Mouse (Mus musculus) kidney, postnatal 14 days (tissue): Measurements from ENCODE around the gene Cdh12.

Experiments used
- DNase-seq: peaks from one replicate; pipeline ENCODE4 v3.0.0; 2022; ENCODE audit warnings: mixed read lengths

Gene Cdh12

GRCm38 (mm10) chr15:21393080-21393479 is 944.0 kb downstream of the Cdh12 start:
- no peak for DNase-seq

GRCm38 (mm10) chr15:21405196-21405595 is 956.1 kb downstream of the Cdh12 start:
- DNase-seq: no peak

- peak; percentile 1 for DNase-seq
Observed at GRCm38 (mm10) chr15:21407324-21408044, 958.4 kb downstream of the Cdh12 start.

- no peak for DNase-seq
Observed at GRCm38 (mm10) chr15:21437347-21437746, 988.3 kb downstream of the Cdh12 start.

- DNase-seq: no peak
Observed at GRCm38 (mm10) chr15:21437924-21438323, 988.9 kb downstream of the Cdh12 start.

- DNase-seq: no peak
Observed at GRCm38 (mm10) chr15:21458098-21458497, 1009.0 kb downstream of the Cdh12 start.

- no peak for DNase-seq
Observed at GRCm38 (mm10) chr15:21519355-21519869, 1070.3 kb downstream of the Cdh12 start.

GRCm38 (mm10) chr15:21530804-21531203 is 1081.7 kb downstream of the Cdh12 start:
- no peak for DNase-seq

- DNase-seq: no peak
Observed at GRCm38 (mm10) chr15:21536909-21537308, 1087.8 kb downstream of the Cdh12 start.

GRCm38 (mm10) chr15:21544786-21545185 is 1095.7 kb downstream of the Cdh12 start:
- no peak for DNase-seq

- DNase-seq: no peak
Observed at GRCm38 (mm10) chr15:21555981-21556380, 1106.9 kb downstream of the Cdh12 start.

- DNase-seq: no peak
Observed at GRCm38 (mm10) chr15:21566314-21567051, 1117.4 kb downstream of the Cdh12 start.

- DNase-seq: no peak
Observed at GRCm38 (mm10) chr15:21604510-21604909, 1155.4 kb downstream of the Cdh12 start.
